Mouse (Mus musculus) heart, embryonic 12.5 days (tissue): Measurements from ENCODE around the gene Gm5141. TPM values are rescaled to one million over a fixed set of nuclear protein-coding genes. Genes with fewer than 3 reads are reported as not detected.

Experiments
- microRNA counts: library from miRNA; unstranded; fragments of <30 nt; microRNA quantifications from one replicate; lab custom pipeline; 2017
- microRNA-seq: library from miRNA; unstranded; fragments of <30 nt; microRNA quantifications from one replicate; pipeline ENCODE4, GENCODE M21; 2017
- polyA plus RNA-seq: library from polyadenylated mRNA; unstranded; fragments of >200 nt; fragmentation: Nextera tagmentation; extraction: Ambion mirVana; gene quantifications from 2 replicates; pipeline ENCODE4 v1.2.1, GENCODE M21; 2016

Gene Gm5141
- polyA plus RNA-seq, 1 experiment from 2014 or later: 5.7 TPM

MicroRNA genes within 50 kb of the gene (microRNA counts, 519-probe panel; counts per million panel counts)
- not detected for microRNA mmu-miR-713 (lab: Ali Mortazavi, UCI)

Small RNA genes within 50 kb of the gene (microRNA-seq; reads per million reads assigned to microRNA genes)
- gene Gm24588 (not detected), gene Mir713 (not detected)

Other genes with a start within 250 kb of the Gm5141 start
- not detected in 2 replicates for gene Zfp935, start 227.3 kb downstream of the Gm5141 start, polyA plus RNA-seq
- 12.0 and 14.8 TPM in 2 replicates for gene Zfp934, start 214.6 kb downstream of the Gm5141 start, polyA plus RNA-seq
- gene 6720489N17Rik, start 161.6 kb downstream of the Gm5141 start, polyA plus RNA-seq: 7.9 and 9.3 TPM in 2 replicates
- 17.5 and 18.6 TPM in 2 replicates for gene Platr25, start 25.1 kb downstream of the Gm5141 start, polyA plus RNA-seq
- gene Fbp2, start 72.6 kb upstream of the Gm5141 start, polyA plus RNA-seq: 0.20 TPM in 1 of 2 replicates, not detected in the other
- 0.22 TPM in 1 of 2 replicates, not detected in the other for gene Fbp1, start 102.5 kb upstream of the Gm5141 start, polyA plus RNA-seq
- gene 2010111I01Rik, start 179.1 kb upstream of the Gm5141 start, polyA plus RNA-seq: 53.5 and 53.8 TPM in 2 replicates